Mouse (Mus musculus): ENCODE measurements at regions not wholly inside any gene's neighbourhood (a gene's known extent, or its start where the extent isn't known, plus 50 kb on each side); places are given as distances from the start of the nearest gene placed in this dataset.

GRCm38 (mm10) chr9:61732747-61733146, 181.6 kb downstream of the Rplp1 start:
- WGBS: 70% methylated on average over 4 of the region's 4 CpGs
- Histone ChIP-seq H3K27me3 (replicated peaks; ENCODE audit: control insufficient read depth, insufficient read depth, low read length) (no peaks in the 10 kb centered on the region), H3K36me3 (ENCODE audit: control insufficient read depth, insufficient read depth) (no peaks in the 10 kb centered on the region), H3K4me2 (ENCODE audit: low read length) (no peak overlapping the region), H3K9ac (replicated peaks; ENCODE audit: low read depth, low read length) (no peak overlapping the region), H3K4me1 (replicated peaks; ENCODE audit: control insufficient read depth, insufficient read depth, low read length) (peaks cover under 1% of the 10 kb centered on the region; the same call in 1 of the 2 replicates), H3K9me3 (ENCODE audit: control insufficient read depth, low read length) (peaks cover 2% of the 10 kb centered on the region; the same call in 1 of the 2 replicates), H3K27ac (ENCODE audit: low read length) (no peak overlapping the region), H3K4me3 (replicated peaks; ENCODE audit: low read length) (no peak overlapping the region)
- ATAC-seq: no peak

DNA sequence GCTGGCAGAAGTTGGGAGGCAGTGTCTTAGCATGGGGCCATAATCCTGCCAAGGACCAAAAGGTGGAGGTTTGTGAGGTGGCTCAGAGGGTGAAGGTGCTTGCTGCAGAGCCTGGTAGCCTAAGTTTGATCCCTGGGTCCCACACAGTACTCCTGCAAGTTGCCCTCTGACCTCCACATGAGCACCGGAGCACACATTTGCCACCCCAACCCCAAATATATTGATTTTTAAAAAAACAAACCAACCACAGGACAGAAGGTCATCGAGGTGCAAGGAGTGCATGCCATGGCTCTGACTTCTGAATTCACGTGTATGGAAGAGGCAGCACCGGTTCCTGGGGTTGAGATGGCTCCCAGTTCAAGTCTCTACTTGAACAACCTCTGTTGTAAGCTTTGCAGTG, 186.2 kb downstream of the Rplp1 start:
- Histone ChIP-seq H3K9me3 (ENCODE audit: control insufficient read depth, low read length) (no peaks in the 10 kb centered on the region), H3K4me1 (replicated peaks; ENCODE audit: control insufficient read depth, insufficient read depth, low read length) (peaks cover 3% of the 10 kb centered on the region; the same call in 1 of the 2 replicates), H3K4me2 (ENCODE audit: low read length) (no peak overlapping the region), H3K27me3 (replicated peaks; ENCODE audit: control insufficient read depth, insufficient read depth, low read length) (no peaks in the 10 kb centered on the region), H3K36me3 (ENCODE audit: control insufficient read depth, insufficient read depth) (no peaks in the 10 kb centered on the region), H3K4me3 (replicated peaks; ENCODE audit: low read length) (no peak overlapping the region), H3K9ac (replicated peaks; ENCODE audit: low read depth, low read length) (no peak overlapping the region), H3K27ac (ENCODE audit: low read length) (no peak overlapping the region)
- 87% methylated on average over 4 of the region's 4 CpGs for WGBS
- no peak for ATAC-seq

DNA sequence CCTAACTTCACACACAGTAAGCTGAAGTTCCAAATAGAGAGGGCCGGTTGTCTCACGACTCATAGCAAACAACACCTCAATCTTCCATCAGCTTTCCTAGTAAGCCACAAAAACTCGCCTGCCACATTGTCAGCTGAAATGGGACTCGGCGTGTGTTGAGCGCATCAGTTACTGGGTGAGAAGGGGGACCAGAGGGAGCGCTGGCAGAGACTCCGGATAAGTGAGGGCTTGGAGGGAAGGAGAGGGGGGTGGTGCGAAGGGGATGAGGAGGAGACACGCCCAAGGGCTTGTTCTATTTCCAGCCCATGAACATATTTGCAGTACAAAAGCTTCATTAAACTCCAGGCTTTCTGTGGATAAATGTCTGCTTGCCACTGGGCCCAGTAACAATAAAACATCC, 186.7 kb downstream of the Rplp1 start:
- Histone ChIP-seq H3K4me2 (ENCODE audit: low read length) (no peak overlapping the region), H3K4me1 (replicated peaks; ENCODE audit: control insufficient read depth, insufficient read depth, low read length) (peaks cover 3% of the 10 kb centered on the region; the same call in 1 of the 2 replicates), H3K4me3 (replicated peaks; ENCODE audit: low read length) (no peak overlapping the region), H3K9me3 (ENCODE audit: control insufficient read depth, low read length) (no peaks in the 10 kb centered on the region), H3K36me3 (ENCODE audit: control insufficient read depth, insufficient read depth) (no peaks in the 10 kb centered on the region), H3K9ac (replicated peaks; ENCODE audit: low read depth, low read length) (no peak overlapping the region), H3K27me3 (replicated peaks; ENCODE audit: control insufficient read depth, insufficient read depth, low read length) (no peaks in the 10 kb centered on the region), H3K27ac (ENCODE audit: low read length) (no peak overlapping the region)
- no peak for ATAC-seq
- WGBS: 55% methylated on average over 10 of the region's 10 CpGs

- no peaks in the 10 kb centered on the region for H3K27me3 ChIP-seq (replicated peaks; ENCODE audit: control insufficient read depth, insufficient read depth, low read length)
- no peak overlapping the region for H3K9ac ChIP-seq (replicated peaks; ENCODE audit: low read depth, low read length)
- peaks cover 22% of the 10 kb centered on the region for H3K4me1 ChIP-seq (replicated peaks; ENCODE audit: control insufficient read depth, insufficient read depth, low read length)
- H3K36me3 ChIP-seq (ENCODE audit: control insufficient read depth, insufficient read depth): no peaks in the 10 kb centered on the region
- H3K4me2 ChIP-seq (ENCODE audit: low read length): no peak overlapping the region
- no peaks in the 10 kb centered on the region for H3K9me3 ChIP-seq (ENCODE audit: control insufficient read depth, low read length)
- no peak overlapping the region for H3K4me3 ChIP-seq (replicated peaks; ENCODE audit: low read length)
- no peak for ATAC-seq
- H3K27ac ChIP-seq (ENCODE audit: low read length): no peak overlapping the region
- 97% methylated on average over 2 of the region's 2 CpGs for WGBS
These were observed 190.3 kb downstream of the Rplp1 start for GRCm38 (mm10) chr9:61724070-61724469.

GRCm38 (mm10) chr9:61723021-61723581, 191.2 kb downstream of the Rplp1 start:
- H3K9ac ChIP-seq (replicated peaks; ENCODE audit: low read depth, low read length): no peak overlapping the region
- no peak overlapping the region for H3K27ac ChIP-seq (ENCODE audit: low read length)
- 82% methylated on average over 8 of the region's 8 CpGs for WGBS
- H3K4me1 ChIP-seq (replicated peaks; ENCODE audit: control insufficient read depth, insufficient read depth, low read length): peaks cover 22% of the 10 kb centered on the region
- no peaks in the 10 kb centered on the region for H3K27me3 ChIP-seq (replicated peaks; ENCODE audit: control insufficient read depth, insufficient read depth, low read length)
- no peak overlapping the region for H3K4me3 ChIP-seq (replicated peaks; ENCODE audit: low read length)
- no peak for ATAC-seq
- H3K4me2 ChIP-seq (ENCODE audit: low read length): no peak overlapping the region
- H3K9me3 ChIP-seq (ENCODE audit: control insufficient read depth, low read length): no peaks in the 10 kb centered on the region
- no peaks in the 10 kb centered on the region for H3K36me3 ChIP-seq (ENCODE audit: control insufficient read depth, insufficient read depth)

- no peak for ATAC-seq
- no peaks in the 10 kb centered on the region for H3K36me3 ChIP-seq (ENCODE audit: control insufficient read depth, insufficient read depth)
- 89% methylated on average over 5 of the region's 5 CpGs for WGBS
- no peak overlapping the region for H3K9ac ChIP-seq (replicated peaks; ENCODE audit: low read depth, low read length)
- no peak overlapping the region for H3K27ac ChIP-seq (ENCODE audit: low read length)
- peaks cover 18% of the 10 kb centered on the region for H3K4me1 ChIP-seq (replicated peaks; ENCODE audit: control insufficient read depth, insufficient read depth, low read length)
- no peak overlapping the region for H3K4me3 ChIP-seq (replicated peaks; ENCODE audit: low read length)
- no peaks in the 10 kb centered on the region for H3K27me3 ChIP-seq (replicated peaks; ENCODE audit: control insufficient read depth, insufficient read depth, low read length)
- H3K9me3 ChIP-seq (ENCODE audit: control insufficient read depth, low read length): no peaks in the 10 kb centered on the region
- H3K4me2 ChIP-seq (ENCODE audit: low read length): no peak overlapping the region
These were observed 192.5 kb downstream of the Rplp1 start for GRCm38 (mm10) chr9:61721851-61722250.

- Histone ChIP-seq H3K4me2 (ENCODE audit: low read length) (no peak overlapping the region), H3K4me3 (replicated peaks; ENCODE audit: low read length) (no peak overlapping the region), H3K27me3 (replicated peaks; ENCODE audit: control insufficient read depth, insufficient read depth, low read length) (no peaks in the 10 kb centered on the region), H3K4me1 (replicated peaks; ENCODE audit: control insufficient read depth, insufficient read depth, low read length) (peaks cover 18% of the 10 kb centered on the region), H3K9ac (replicated peaks; ENCODE audit: low read depth, low read length) (no peak overlapping the region), H3K27ac (ENCODE audit: low read length) (no peak overlapping the region), H3K9me3 (ENCODE audit: control insufficient read depth, low read length) (no peaks in the 10 kb centered on the region), H3K36me3 (ENCODE audit: control insufficient read depth, insufficient read depth) (no peaks in the 10 kb centered on the region)
- no peak for ATAC-seq
- 24% methylated on average over 4 of the region's 4 CpGs for WGBS
These were observed 193.3 kb downstream of the Rplp1 start for GRCm38 (mm10) chr9:61721071-61721470.

DNA sequence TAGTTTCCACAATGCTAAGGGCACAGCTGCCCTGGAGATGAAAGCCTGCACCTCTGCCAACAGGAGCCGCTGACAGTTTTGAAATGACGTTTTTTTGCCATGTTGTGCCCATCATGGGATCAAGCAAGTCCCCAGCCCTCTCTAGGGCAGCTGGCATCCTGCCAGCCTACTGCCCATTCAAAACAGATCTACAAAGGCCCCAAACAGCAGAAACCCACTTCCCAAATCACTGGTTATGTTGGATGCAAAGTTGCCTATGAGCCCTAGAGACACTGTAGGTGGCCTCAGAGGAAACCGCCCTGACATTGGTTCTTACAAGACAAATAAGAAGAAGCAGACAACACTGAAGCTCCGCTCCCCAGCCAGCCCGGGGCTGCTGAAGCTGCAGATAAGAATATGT, 194.1 kb downstream of the Rplp1 start:
- no peak overlapping the region for H3K4me2 ChIP-seq (ENCODE audit: low read length)
- peaks cover 19% of the 10 kb centered on the region for H3K4me1 ChIP-seq (replicated peaks; ENCODE audit: control insufficient read depth, insufficient read depth, low read length)
- no peak overlapping the region for H3K27ac ChIP-seq (ENCODE audit: low read length)
- no peaks in the 10 kb centered on the region for H3K9me3 ChIP-seq (ENCODE audit: control insufficient read depth, low read length)
- H3K27me3 ChIP-seq (replicated peaks; ENCODE audit: control insufficient read depth, insufficient read depth, low read length): no peaks in the 10 kb centered on the region; the same call in 1 of the 2 replicates
- H3K36me3 ChIP-seq (ENCODE audit: control insufficient read depth, insufficient read depth): no peaks in the 10 kb centered on the region
- WGBS: 20% methylated on average over 5 of the region's 5 CpGs
- no peak for ATAC-seq
- no peak overlapping the region for H3K4me3 ChIP-seq (replicated peaks; ENCODE audit: low read length)
- no peak overlapping the region for H3K9ac ChIP-seq (replicated peaks; ENCODE audit: low read depth, low read length)

DNA sequence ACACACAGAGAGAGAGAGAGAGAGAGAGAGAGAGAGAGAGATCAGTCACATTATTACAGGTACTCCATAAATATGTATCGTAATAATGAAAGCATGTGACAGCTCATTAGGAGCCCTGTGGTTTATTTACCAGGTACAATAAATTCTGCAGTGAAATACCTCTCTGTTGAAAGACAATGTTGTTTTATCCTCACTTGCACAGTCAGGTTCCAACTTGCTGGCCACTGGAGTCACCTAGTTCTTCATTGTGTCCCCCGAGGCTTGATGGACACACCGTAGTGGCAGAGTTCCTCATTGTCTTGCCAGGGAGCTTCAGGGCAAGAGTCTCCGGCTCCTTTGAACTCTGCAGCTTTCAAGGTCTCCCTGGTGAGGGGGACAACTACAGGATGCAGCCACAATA, 197.6 kb downstream of the Rplp1 start:
- Histone ChIP-seq H3K9ac (replicated peaks; ENCODE audit: low read depth, low read length) (no peak overlapping the region), H3K4me3 (replicated peaks; ENCODE audit: low read length) (no peak overlapping the region), H3K4me1 (replicated peaks; ENCODE audit: control insufficient read depth, insufficient read depth, low read length) (peaks cover 35% of the 10 kb centered on the region), H3K9me3 (ENCODE audit: control insufficient read depth, low read length) (no peaks in the 10 kb centered on the region), H3K4me2 (ENCODE audit: low read length) (no peak overlapping the region), H3K36me3 (ENCODE audit: control insufficient read depth, insufficient read depth) (no peaks in the 10 kb centered on the region), H3K27ac (ENCODE audit: low read length) (no peak overlapping the region), H3K27me3 (replicated peaks; ENCODE audit: control insufficient read depth, insufficient read depth, low read length) (no peaks in the 10 kb centered on the region; the same call in 1 of the 2 replicates)
- no peak for ATAC-seq
- 61% methylated on average over 4 of the region's 4 CpGs for whole genome bisulfite sequencing

Data from forebrain, embryonic 16.5 days (tissue).